Mouse (Mus musculus): Measurements from ENCODE around the gene Nxn. TPM values are rescaled to one million over a fixed set of nuclear protein-coding genes. Genes with fewer than 3 reads are reported as not detected.

Gene Nxn
- polyA plus RNA-seq, 1 experiment from 2014 or later = 32.2 TPM

DNA sequence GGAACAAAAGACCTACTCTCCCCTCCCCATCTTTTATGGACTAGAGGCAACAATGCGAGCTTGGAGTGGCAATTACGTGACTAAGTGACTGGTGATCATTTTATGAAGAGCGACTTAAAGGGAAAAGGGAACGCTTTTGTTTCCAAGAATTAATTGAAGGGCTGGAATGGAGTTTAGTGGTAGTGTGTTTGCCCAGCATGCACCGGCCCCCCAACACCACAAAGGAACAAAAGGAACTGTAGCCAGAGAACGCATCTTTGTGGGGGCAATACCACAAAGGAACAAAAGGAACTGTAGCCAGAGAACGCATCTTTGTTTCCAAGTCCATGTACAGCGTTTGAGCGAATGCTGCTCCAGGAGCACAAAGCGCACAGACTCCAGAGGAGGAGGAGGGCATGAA lies 64.0 kb downstream of the Nxn start:
- no peak for DNase-seq (ENCODE audit: low spot score)

DNA sequence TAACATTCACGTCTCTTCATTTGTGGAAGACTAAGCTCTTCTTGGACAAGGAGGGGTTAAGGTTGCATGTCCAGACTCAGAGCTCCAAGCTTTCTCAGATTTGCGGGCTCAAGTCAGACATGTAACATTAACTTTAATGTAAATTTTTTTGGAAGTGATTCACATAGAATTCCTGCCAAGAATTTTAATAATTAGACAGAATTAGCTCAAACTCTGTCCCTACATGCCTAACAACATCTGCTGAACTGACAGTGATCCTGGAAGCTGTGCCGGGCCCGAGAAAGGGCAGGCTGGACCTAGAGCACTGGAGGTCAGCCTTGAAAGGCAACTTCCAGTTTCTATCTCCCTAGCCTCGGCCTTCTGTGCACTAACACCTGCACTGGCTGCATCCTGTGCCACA lies 66.7 kb downstream of the Nxn start:
- no peak for DNase-seq (ENCODE audit: low spot score)

DNA sequence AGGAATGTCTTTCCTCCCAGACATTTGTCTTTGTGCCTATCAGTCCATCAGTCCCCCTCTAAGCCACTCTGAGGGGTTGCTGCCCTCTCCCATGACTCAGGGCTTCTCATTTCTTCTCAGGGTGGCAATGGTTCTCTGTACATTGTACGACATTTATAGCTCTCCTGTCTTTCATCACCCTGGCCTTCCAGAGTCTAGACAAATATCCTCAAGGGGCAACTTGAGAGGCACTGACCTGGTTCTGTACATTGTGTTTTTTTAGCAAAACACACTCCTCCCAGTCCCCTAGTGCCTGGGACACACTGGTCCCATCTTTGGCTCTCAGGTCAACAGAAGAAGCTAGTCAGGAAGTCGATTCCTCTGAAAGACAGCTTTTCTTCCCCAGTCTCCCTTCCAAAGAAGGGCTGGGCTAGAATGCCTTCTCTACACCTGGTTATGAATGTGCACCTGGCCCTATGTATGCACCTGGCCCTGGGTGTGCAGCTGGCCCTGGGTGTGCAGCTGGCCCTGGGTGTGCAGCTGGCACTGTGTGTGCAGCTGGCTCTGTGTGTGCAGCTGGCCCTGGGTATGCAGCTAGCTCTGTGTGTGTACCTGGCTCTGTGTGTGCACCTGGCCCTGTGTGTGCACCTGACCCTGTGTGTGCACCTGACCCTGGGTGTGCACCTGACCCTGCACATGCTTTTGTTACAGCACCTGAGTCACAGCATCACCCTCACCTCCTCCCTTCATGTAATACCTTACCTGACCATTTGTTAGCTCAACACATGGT lies 70.2 kb downstream of the Nxn start:
- no peak for DNase-seq (ENCODE audit: low spot score)

- no peak for DNase-seq (ENCODE audit: low spot score)
Observed at GRCm38 (mm10) chr11:76328084-76328483, 70.9 kb downstream of the Nxn start.

DNA sequence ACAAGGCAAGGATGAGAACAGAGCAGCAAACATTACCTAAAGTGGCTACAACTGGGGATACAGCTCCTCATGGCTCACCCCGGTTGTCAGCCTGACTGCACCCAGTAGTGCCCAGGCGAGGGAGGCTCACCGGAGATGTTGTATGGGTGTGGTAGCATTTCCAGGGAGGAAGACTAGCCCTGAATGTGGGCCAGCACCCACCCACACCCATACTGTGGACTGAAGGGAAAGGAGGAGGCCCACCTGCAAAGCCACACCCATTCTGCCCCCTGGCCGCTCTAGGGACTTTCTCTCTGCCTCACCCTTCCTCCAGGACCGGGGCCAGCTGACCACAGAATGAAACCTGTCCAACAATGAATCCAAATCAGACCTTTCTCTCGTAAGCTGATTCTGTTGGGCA lies 72.3 kb downstream of the Nxn start:
- DNase-seq (ENCODE audit: low spot score) = no peak

DNA sequence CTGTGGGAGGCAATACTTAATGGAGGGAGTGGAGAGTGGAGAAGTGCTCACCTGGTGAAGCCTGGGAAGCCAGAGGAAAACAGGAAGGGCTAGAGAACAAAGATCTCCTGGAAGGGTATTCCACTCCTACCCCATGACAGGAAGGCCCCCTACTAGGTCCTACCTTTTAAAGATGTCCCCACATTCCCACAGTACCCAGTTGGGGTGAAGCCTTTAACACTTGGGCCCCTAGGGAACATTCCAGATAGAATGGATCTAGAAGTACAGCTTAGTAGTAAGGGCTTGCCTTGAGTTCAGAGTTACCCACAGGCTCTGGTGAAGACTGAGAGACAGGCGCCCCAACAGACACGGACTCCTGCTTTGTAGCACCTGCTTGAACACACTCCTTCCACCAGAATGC lies 72.9 kb downstream of the Nxn start:
- no peak for DNase-seq (ENCODE audit: low spot score)

DNA sequence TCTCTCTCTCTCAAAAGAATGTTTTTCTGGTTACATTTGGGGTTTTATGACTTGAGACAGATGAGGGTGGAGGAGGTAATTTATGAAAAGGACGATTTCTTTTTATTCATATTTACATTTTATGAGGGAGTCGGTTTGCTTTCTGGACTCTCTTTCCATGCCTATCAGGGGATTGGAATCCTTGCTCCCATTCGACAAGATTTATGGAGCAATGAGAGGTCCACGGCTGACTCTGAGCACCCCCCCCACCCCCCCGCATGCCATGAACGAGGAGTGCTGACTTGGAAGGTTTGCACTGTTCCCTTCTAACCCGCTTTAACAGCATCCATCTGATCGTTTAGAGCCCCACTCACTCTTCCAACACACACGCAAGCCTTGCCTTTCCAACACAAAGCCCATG lies 74.1 kb downstream of the Nxn start:
- DNase-seq (ENCODE audit: low spot score) = no peak

DNA sequence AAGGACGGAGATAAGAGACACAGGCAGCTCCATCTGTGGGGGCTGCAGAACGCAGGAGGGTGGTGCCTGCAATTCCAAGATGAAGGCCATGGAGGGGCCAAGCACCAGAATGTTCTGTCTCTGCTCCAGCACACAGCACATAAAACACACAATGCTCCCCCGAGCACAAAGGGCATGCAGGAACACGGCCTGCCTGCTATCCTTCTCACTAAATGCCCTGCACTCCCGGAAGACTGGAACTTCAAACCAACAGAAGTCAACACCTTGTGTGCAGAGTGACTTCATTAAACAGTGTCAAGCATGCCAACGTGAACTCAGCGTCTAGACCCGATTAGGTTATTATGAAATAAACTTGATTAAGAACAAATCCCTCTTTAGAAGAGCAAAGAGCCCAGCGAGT lies 74.7 kb downstream of the Nxn start:
- DNase-seq (ENCODE audit: low spot score) = no peak

DNA sequence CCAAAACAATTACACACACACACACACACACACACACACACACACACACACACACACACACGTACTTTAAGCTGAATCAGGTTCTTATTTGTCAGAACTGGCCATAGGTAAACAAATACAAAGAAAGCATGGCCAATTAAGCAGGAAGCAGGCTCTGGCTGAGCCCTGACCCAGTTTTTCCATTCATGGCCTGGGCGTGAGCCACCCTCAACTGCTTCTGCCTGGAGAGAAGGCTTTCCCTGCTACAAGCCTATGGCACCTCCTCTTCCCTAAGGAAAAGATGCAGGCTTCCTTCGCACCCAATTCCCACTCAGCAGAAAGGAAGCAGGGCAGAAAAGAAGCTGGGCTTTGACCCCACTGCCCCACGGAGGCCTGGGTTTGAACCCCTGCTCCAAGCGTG lies 76.0 kb downstream of the Nxn start:
- DNase-seq (ENCODE audit: low spot score) = no peak

DNA sequence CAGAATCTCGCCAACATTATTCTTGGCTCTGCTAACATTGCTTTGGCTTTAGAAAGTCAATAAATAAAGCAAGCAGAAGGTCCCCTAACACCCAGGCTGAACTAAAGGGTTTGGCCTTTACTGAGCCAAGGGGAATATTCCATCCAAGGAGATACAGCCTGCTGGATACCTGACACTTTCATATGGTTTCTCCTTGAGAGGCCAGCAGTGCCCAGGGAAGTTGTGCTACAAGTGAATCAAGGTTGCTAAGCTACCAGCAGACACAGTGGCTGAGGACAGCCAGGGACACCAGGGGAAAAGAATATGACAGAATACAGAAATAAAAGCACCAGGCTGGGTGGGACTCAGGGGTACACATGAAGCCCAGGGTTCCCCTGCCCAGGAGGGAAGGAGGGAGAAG lies 76.9 kb downstream of the Nxn start:
- no peak for DNase-seq (ENCODE audit: low spot score)

GRCm38 (mm10) chr11:76320475-76320874 lies 78.5 kb downstream of the Nxn start:
- no peak for DNase-seq (ENCODE audit: low spot score)

DNA sequence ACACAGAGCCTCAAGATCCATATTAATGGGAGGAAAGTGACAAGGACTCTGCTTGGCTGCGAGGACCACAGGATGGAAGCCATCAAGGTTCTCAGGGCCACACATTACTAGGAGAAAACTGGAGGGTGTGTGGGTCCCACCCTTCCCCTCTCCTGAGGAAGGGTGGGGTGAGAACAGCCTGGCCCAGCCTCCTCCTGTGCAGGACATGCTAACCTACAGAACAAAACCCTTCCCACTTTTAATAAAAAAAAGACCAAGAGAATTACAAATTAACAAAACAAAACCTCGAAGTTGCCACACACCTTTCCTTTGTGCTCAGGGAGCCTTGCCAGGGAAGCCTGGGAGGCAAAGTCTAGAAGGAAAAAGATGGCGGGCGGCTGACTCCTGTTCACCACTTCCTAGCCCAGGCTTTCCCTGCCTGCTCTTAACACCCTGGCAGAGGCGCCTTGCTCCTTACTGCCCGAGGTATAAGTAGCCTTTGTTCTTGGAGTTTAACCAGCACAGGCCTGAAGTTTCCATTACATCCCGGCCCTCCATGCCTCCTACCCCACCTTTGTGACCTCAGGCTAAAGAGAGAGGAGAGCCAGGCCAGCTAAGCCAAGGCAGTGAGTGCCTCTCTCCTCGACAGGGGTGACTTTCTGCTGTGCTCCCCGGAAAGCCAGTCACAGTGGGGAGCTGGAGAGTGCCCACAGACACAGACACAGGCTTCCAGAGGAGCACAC lies 79.1 kb downstream of the Nxn start:
- DNase-seq (ENCODE audit: low spot score) = no peak

GRCm38 (mm10) chr11:76317904-76318303 lies 81.0 kb downstream of the Nxn start:
- no peak for DNase-seq (ENCODE audit: low spot score)

DNA sequence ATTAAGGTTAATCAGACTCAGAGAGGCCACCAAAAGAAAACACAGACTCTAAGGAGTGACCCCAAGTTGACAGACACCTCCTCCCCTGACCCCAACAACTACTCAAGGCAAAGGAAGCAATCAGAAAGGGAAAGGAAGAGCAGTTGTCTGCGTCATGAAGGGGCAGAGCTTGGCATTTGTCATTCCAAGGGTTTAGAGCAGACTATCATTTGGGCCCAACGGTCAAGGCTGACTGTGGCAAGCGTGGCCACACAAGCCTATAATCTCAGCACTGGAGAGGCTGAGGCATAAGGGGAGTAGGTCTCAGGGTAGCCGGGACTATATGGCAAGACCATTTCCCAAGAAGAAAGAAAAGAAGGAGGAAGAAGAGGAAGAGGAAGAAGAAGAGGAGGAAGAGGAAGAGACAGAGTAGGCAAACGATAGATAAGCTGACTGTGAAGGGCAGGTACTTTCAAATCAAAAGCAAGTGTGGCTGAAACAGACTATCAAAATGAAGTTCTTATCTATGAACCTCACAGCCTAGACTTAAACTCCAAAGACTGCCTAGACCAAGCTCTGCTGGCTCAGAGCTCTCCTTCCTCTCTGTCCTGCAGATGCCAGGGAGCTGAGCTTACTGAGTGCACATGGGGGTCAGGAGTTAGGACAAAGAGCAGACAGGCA lies 83.0 kb downstream of the Nxn start:
- no peak for DNase-seq (ENCODE audit: low spot score)

GRCm38 (mm10) chr11:76314741-76315140 lies 84.2 kb downstream of the Nxn start:
- no peak for DNase-seq (ENCODE audit: low spot score)

- DNase-seq (ENCODE audit: low spot score) = no peak
Observed at GRCm38 (mm10) chr11:76314140-76314539, 84.8 kb downstream of the Nxn start.

GRCm38 (mm10) chr11:76312805-76313204 lies 86.1 kb downstream of the Nxn start:
- no peak for DNase-seq (ENCODE audit: low spot score)

GRCm38 (mm10) chr11:76311224-76312000 lies 87.5 kb downstream of the Nxn start:
- DNase-seq (ENCODE audit: low spot score) = no peak

DNA sequence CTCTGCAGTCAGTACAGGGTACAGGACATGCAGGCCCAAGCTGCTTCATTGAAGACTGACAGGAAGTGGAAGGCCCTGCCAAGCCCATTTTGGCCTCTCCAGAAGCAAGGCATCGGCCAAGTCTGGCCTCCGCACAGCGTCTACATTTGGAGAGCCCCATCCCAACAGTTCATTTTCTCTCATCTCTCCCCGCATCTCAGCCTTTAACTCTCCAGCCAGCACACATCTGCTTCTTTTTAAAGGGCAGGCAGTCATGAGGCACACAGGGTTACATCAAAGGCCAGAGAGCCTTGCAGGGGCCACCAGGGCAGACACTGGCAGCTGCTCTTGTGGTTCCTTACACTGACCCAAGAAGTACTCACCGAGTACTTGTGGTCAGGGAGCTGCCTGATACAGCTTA lies 89.1 kb downstream of the Nxn start:
- DNase-seq (ENCODE audit: low spot score) = no peak

DNA sequence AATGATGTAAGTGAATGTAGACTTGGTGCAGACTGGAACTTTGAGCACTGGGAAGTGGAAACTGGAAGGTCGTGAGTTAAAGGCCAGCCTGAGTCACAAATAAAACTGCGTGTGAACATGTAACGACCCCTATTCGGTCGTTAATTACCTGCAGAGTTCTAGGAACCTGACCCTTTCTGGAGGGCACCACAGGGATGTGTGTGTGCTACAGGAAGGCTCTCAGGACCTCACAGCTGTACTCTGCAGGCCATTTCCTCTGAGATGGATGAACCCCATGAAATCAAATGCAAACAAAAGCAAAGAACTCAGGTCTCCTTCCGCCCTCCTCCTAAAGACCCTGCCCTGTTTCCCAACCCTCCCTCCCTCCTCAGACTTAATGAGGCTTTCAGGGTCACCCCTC lies 89.9 kb downstream of the Nxn start:
- no peak for DNase-seq (ENCODE audit: low spot score)

- DNase-seq (ENCODE audit: low spot score) = no peak
Observed at GRCm38 (mm10) chr11:76306769-76307168, 92.2 kb downstream of the Nxn start.

DNA sequence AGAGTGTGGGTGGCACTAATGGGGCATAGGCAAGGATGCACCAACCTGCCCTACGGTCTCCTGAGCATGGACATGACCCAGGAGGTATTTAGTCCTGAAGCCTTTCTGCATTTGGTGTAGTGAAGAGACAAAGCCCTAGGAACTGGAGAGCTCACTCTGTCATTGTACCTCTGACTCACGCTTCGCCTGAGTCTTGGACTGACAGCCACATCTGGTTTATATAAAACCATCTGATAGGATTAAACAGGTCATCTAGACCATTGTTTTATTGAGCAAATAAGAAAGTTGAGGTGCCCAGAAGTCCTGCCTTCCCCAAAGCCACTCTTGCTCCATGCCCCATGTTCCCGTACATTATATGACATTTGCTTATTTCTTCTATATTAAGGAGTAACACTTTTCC lies 93.4 kb downstream of the Nxn start:
- no peak for DNase-seq (ENCODE audit: low spot score)
